Mouse (Mus musculus) lung, postnatal 0 days (tissue): ENCODE results near the gene Thra. TPM values are rescaled to one million over a fixed set of nuclear protein-coding genes. Genes with fewer than 3 reads are reported as not detected.
A peak's percentile ranks its signal among the peaks of the same experiment; 100 is the strongest.

Experiments
- ATAC-seq: fragments of 200-750 bp; cut with Nextera tagmentation; 2 replicates; pipeline ENCODE4 v1.8.0; 2017; ENCODE audit warnings: moderate library complexity
- DNase-seq: peaks from one replicate; pipeline ENCODE4 v3.0.0-alpha.2; 2016; ENCODE audit warnings: low spot score
- H3K27ac ChIP-seq: fragments of 300-500 bp; sonication (generic); 2 replicates; pipeline ENCODE4 v1.5.1; 2014; ENCODE audit warnings: antibody characterized with exemption, mild to moderate bottlenecking, low read length, mixed read lengths
- H3K27me3 ChIP-seq: fragments of 300-500 bp; sonication (generic); replicated peaks from 2 replicates; pipeline ENCODE4 v1.6.1; 2014; ENCODE audit warnings: low read length, mixed read lengths; ENCODE audit not compliant: insufficient read depth
- H3K36me3 ChIP-seq: fragments of 300-500 bp; sonication (generic); 2 replicates; pipeline ENCODE4 v1.6.1; 2014; ENCODE audit warnings: low read length, mixed read lengths; ENCODE audit not compliant: insufficient read depth
- H3K4me1 ChIP-seq: fragments of 300-500 bp; sonication (generic); 2 replicates; pipeline ENCODE4 v1.6.1; 2014; ENCODE audit warnings: antibody characterized with exemption, low read depth, low read length, mixed read lengths; ENCODE audit not compliant: insufficient read depth
- H3K4me2 ChIP-seq: fragments of 300-500 bp; sonication (generic); replicated peaks from 2 replicates; pipeline ENCODE4 v1.6.1; 2014; ENCODE audit warnings: low read depth, mild to moderate bottlenecking, low read length, moderate library complexity, mixed read lengths
- H3K4me3 ChIP-seq: fragments of 300-500 bp; sonication (generic); 2 replicates; pipeline ENCODE4 v1.5.1; 2014; ENCODE audit warnings: low read depth, low read length
- H3K9ac ChIP-seq: fragments of 300-500 bp; sonication (generic); replicated peaks from 2 replicates; pipeline ENCODE4 v1.6.1; 2014; ENCODE audit warnings: low read depth, mild to moderate bottlenecking
- H3K9me3 ChIP-seq: fragments of 300-500 bp; sonication (generic); 2 replicates; pipeline ENCODE4 v1.6.1; 2016; ENCODE audit warnings: low read length, mixed read lengths
- CTCF ChIP-seq: IDR thresholded peaks from 2 replicates; pipeline ENCODE4 v1.5.1; 2016; ENCODE audit warnings: antibody characterized with exemption, mild to moderate bottlenecking
- EP300 ChIP-seq: IDR thresholded peaks from 2 replicates; pipeline ENCODE4 v1.6.1; 2016; ENCODE audit warnings: antibody characterized with exemption, mild to moderate bottlenecking, control low read depth
- whole genome bisulfite sequencing: fragments of 180-500 bp; shearing (Covaris S2); extraction: QIAGEN DNeasy Blood & Tissue Kit; methylation state at CpG from one replicate; pipeline ENCODE4 v1.1.7; 2014; 5-methylcytosine and 5-hydroxymethylcytosine counted together
- polyA plus RNA-seq: library from polyadenylated mRNA; unstranded; fragments of >200 nt; fragmentation: Nextera tagmentation; extraction: Ambion mirVana; gene quantifications from 2 replicates; pipeline ENCODE4 v1.2.1, GENCODE M21; 2015

Thra gene
- polyA plus RNA-seq, 1 experiment from 2014 or later: 38.1 TPM

- no peak for DNase-seq
- H3K4me1 ChIP-seq: peaks cover 26% of the 10 kb centered on the region
- 88% methylated on average over 11 of the region's 12 CpGs for WGBS
- H3K36me3 ChIP-seq: 0 out of 2 replicates have a peak, but pooled peaks cover 11% of the 10 kb centered on the region
- no peak overlapping the region for H3K4me2 ChIP-seq
- H3K9ac ChIP-seq: no peak overlapping the region
- no peak for ATAC-seq
- H3K27ac ChIP-seq: no peak overlapping the region
- TF ChIP-seq EP300 (no peak), CTCF (no peak)
- H3K27me3 ChIP-seq: no peaks in the 10 kb centered on the region
- H3K9me3 ChIP-seq: no peaks in the 10 kb centered on the region
- H3K4me3 ChIP-seq: no peak overlapping the region
Measured at GRCm38 (mm10) chr11:98756711-98757110, 16.3 kb downstream of the Thra start.

GRCm38 (mm10) chr11:98761939-98762338 lies 21.5 kb downstream of the Thra start:
- WGBS: 90% methylated on average over 4 of the region's 4 CpGs
- Histone ChIP-seq H3K9ac (no peak overlapping the region), H3K27me3 (no peaks in the 10 kb centered on the region), H3K9me3 (no peaks in the 10 kb centered on the region), H3K4me3 (no peak overlapping the region), H3K4me2 (no peak overlapping the region), H3K36me3 (0 out of 2 replicates have a peak, but pooled peaks cover 13% of the 10 kb centered on the region), H3K4me1 (peaks cover 7% of the 10 kb centered on the region), H3K27ac (no peak overlapping the region)
- DNase-seq: no peak
- TF ChIP-seq EP300: no peak
- TF ChIP-seq CTCF: no peak
- ATAC-seq: no peak

- ATAC-seq: peak; percentile 92
- Histone ChIP-seq H3K9me3 (no peaks in the 10 kb centered on the region), H3K36me3 (0 out of 2 replicates have a peak, but pooled peaks cover 13% of the 10 kb centered on the region)
Measured at GRCm38 (mm10) chr11:98762756-98763501, 22.5 kb downstream of the Thra start.

GRCm38 (mm10) chr11:98763502-98763861 lies 23.0 kb downstream of the Thra start:
- no peak for TF ChIP-seq CTCF
- TF ChIP-seq EP300: no peak
- Histone ChIP-seq H3K4me1 (peaks cover 20% of the 10 kb centered on the region), H3K27me3 (no peaks in the 10 kb centered on the region), H3K9me3 (no peaks in the 10 kb centered on the region), H3K27ac (peak overlapping the region; percentile 81), H3K4me3 (no peak overlapping the region), H3K36me3 (0 out of 2 replicates have a peak, but pooled peaks cover 13% of the 10 kb centered on the region), H3K4me2 (no peak overlapping the region), H3K9ac (no peak overlapping the region)
- WGBS: 71% methylated on average over 8 of the region's 8 CpGs
- DNase-seq (no peak), ATAC-seq (peak; percentile 10)

More at GRCm38 (mm10) chr11:98762756-98763501, 22.5 kb downstream of the Thra start:
- Histone ChIP-seq H3K27ac (peak overlapping the region; percentile 81), H3K4me1 (peaks cover 14% of the 10 kb centered on the region), H3K9ac (no peak overlapping the region), H3K4me2 (no peak overlapping the region), H3K27me3 (no peaks in the 10 kb centered on the region), H3K4me3 (no peak overlapping the region)
- WGBS: 53% methylated on average over 17 of the region's 17 CpGs
- TF ChIP-seq EP300 (peak; percentile 93), CTCF (peak; percentile 72)
- peak; percentile 96 for DNase-seq

GRCm38 (mm10) chr11:98764091-98764490 lies 23.7 kb downstream of the Thra start:
- no peaks in the 10 kb centered on the region for H3K27me3 ChIP-seq
- H3K27ac ChIP-seq: peak overlapping the region; percentile 81
- DNase-seq (no peak), ATAC-seq (no peak)
- no peak for TF ChIP-seq CTCF
- no peak for TF ChIP-seq EP300
- peaks cover 23% of the 10 kb centered on the region for H3K4me1 ChIP-seq
- no peak overlapping the region for H3K4me2 ChIP-seq
- WGBS: 67% methylated on average over 18 of the region's 18 CpGs
- no peak overlapping the region for H3K4me3 ChIP-seq
- 0 out of 2 replicates have a peak, but pooled peaks cover 13% of the 10 kb centered on the region for H3K36me3 ChIP-seq
- H3K9ac ChIP-seq: no peak overlapping the region
- H3K9me3 ChIP-seq: no peaks in the 10 kb centered on the region

GRCm38 (mm10) chr11:98764746-98765145 lies 24.3 kb downstream of the Thra start:
- no peak for TF ChIP-seq CTCF
- no peak for TF ChIP-seq EP300
- H3K27me3 ChIP-seq: no peaks in the 10 kb centered on the region
- H3K27ac ChIP-seq: 0 out of 2 replicates have a peak overlapping the region, but pooled peaks have one; percentile 33
- H3K36me3 ChIP-seq: 0 out of 2 replicates have a peak, but pooled peaks cover 16% of the 10 kb centered on the region
- ATAC-seq (no peak), DNase-seq (no peak)
- H3K4me3 ChIP-seq: no peak overlapping the region
- H3K9me3 ChIP-seq: no peaks in the 10 kb centered on the region
- no peak overlapping the region for H3K9ac ChIP-seq
- H3K4me2 ChIP-seq: no peak overlapping the region
- peaks cover 23% of the 10 kb centered on the region for H3K4me1 ChIP-seq
